Mouse (Mus musculus) right cerebral cortex, postnatal 25 days (tissue): ENCODE measurements around the gene Kat2a.

ENCODE experiments used
- DNase-seq: peaks from one replicate; pipeline ENCODE4 v3.0.0; 2022

Gene Kat2a

DNA sequence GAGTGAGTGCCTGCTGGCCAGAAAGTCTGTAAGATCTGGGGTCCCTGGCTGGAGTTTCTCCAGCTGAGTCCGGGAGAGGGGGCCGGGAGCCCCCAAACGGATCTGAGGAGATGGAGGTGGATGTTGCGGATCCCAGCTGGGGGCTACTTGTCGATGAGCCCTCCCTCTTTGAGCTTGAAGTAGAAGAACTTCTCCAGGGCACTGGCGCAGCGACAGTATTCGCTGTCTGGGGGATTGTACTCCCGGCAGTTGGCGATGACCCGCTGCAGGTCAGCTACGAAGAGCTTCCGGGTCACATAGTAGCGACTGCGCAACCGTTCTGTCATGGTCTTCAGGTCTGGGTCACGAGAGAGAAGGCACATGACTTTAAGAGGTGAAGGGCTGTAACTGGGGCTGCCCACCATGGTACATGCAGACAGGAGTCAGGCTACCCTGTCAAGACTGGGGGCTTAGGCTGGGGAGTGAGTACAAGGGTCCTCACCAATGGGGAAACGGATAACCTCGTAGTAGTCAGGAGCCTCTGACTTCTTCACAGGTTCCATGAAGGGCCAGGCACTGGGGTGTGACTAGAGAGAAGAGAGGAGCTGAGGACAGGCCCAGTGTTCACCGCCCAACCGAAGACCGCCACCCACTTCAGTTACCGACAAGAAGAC, 7.0 kb downstream of the Kat2a start:
- no peak for DNase-seq

DNA sequence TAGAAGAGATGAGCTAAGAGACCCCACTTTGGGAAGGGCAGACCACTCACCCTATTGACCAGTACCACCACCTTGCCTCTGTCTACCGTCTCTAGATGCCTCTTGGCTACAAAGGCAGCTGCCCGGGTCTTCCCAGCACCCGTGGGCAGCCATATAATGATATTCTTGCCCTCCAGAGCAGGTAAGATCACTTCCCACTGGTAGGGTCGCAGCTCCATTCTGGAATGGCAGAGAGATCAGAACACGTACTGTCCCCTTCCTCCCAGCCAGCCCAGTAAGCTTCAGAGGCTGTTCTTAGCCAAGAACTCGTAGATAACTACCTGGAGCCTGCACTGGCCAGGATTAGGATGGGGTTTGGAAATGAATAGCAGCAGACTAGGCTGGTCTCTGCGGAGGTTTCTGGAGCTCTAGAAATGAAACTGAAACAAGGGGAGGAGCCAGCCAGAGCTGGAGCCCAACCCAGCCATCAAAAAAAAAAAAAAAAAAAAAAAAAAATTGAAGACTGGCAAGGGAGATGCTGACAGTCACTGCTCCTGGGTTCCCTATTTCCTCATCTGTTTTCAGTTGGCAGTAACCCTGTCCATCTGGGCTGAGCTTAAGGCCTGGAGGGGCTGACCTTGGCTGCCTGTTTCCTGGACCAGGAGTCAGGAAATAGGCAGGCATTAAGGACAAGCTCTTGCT, 8.3 kb downstream of the Kat2a start, which contains the start of gene Dhx58:
TSS of gene Dhx58 (minus strand) at position 421 of the 681 bp plus-strand sequence.
- no peak for DNase-seq

DNA sequence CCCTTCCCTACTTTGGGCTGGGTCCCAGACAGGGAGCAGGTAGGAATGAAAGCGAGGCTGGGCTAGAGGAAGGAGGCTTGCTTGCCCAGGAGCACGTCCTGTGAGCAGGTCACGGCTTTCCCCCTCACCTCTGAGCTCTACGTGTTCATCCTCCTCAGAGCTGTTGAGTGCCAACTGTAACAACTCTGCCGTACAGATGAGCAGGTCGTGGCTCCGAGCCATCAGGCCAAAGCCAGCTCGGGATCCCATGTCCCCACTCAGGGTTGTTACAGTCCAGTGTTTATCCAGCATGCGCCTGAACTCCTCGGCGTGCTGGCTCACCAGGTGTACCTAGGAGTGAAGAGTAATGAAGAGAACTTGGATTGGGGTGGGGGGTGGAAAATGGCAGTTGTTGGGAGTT, 8.9 kb downstream of the Kat2a start:
- no peak for DNase-seq

DNA sequence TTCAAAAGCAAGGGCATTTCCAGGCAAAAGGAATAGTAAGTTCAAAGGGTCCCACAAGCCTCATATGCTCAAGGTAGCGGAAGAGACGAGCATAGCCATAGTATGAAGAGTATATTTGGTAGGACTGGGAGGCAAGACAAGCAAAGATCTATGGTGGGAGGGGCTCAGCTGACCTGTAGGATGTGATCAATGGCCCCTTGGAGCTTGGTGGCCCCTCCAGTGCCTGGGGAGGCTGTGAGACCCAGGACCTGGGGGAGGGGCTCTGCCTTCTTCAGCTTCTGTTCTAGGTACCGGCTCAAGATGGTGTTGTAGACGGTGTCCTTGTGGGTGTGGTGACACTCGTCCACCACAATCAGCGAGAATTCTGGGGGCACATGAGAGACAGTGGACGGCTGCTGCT, 9.4 kb downstream of the Kat2a start:
- no peak for DNase-seq

DNA sequence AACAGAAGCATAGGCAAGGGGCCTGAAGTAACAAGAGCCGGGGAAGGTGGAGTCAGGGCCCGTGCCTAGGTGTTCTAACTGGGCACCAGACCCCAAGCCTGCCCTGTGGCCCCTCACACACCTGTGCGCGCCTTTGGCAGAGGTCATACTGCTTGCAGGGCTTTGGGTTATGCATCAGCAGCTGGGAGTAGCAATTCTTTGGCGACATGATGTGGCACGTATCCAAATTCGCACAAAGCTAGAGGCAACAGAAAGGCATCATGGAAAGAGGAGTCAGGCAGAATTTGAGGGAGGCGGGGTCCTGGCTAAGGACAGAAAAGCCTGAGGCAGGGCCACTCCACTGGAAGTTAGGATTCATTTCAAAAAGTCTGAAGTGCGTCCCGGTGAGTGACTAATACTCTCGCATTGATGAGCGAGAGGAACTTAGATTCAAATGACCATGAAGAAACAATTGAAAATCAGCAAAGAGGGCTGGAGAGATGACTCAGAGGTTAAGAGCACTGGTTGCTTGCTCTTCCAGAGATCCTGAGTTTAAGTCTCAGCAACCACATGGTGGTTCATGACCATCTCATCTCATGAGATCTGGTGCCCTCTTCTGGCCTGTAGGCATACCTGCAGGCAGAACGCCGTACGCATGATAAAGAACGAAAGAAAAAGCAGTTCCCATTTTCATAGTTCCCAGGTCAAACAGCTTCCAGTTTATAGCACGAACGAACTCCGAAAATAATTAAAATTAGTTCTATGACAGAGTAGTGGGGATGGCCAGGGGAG, 10.0 kb downstream of the Kat2a start:
- peak; percentile 42 for DNase-seq

DNA sequence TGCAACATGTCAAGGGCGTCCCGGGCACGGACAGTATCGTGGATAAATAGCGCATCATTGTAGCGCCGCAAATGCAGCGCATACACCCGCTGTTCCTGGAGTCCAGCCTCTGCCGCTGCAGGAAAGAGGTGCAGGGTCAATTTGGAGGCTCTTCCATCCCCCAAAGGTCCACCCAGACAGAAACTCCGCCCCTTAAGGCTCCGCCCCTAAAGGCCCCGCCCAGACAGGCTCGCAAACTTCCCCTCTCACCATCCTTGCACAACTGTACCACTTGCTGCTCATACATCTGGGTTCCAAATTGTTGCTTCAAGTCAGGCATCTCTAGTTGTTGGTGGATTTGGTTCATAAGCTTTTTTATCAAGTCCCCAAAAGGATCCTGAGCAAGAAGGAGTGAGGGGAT, 11.0 kb downstream of the Kat2a start:
- no peak for DNase-seq

DNA sequence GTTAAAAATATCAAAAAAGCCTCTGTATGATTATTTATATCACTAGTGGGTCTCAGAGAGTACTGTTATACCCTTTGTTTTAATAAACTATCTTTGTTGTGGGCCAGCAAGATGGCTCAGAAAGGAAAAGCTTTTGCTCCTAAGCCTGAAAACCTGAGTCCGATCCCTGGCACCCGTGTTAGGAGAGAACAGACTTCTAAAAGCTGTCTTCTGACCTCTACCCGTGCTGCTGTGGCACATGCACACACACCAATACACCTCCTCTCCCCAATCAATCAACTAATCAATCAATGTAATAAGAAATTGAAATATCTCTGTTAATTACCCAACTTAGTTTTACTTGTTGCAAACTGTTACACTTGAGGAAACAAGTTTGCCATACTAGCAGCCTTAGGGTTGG, 11.6 kb downstream of the Kat2a start:
- DNase-seq, result no peak

DNA sequence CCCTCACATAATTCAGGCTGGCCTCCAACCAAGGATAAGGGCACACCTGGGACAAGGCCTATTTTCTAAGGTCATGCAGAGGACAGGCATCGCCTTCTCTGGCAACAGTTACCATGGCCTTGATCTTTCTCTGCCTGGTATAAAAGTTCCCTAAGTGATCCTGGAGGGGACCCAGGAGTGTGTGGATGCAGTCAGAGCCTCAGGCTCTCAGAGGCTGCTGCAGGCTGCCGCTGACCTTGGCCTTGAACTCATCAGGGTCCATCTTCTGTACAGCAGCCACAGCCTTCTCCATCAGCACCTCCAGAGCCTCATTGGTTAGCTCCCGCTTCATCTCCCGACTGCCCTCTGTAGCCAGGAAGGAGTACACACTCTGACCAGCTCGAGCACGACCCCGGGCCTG, 14.3 kb downstream of the Kat2a start:
- no peak for DNase-seq

DNA sequence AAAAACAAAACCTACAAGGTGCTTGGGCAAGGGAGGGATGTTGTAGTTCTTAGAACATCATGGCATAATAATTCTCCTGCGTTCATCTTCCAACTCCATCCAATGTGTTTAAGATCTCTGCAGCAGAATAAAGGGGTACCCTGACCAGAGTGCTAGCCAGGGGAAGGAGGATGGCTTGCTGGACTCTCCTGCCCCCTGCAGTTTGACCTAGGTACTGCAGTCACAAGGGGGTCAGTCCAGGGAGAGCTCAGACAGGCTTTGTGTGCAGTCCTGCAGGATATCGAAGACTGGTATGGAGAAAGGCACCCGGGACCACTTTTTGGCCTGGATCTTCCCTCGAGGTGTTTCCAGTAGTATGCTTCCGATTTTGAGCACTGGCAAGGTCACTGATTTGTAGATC, 17.3 kb downstream of the Kat2a start:
- DNase-seq, result peak; percentile 68

DNA sequence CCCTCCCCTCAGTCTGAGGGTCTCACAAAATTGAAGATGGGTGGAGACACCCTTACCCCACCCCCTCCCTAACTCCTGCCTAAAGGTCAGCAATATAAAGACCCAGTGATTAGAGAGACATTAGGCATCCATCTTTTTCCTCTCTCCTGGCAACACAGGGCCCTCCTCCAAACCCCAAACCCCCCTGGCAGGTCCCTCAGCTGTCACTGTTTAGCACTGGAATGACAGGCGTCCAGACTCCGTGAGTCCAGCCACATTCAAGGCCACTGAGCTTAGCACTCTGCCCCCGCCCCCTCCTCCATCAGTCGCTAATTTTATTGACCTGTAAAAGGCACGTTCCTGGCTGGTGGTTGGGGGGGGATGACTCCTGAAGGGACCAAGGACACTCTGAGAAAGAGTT, 19.1 kb downstream of the Kat2a start:
- no peak for DNase-seq

DNA sequence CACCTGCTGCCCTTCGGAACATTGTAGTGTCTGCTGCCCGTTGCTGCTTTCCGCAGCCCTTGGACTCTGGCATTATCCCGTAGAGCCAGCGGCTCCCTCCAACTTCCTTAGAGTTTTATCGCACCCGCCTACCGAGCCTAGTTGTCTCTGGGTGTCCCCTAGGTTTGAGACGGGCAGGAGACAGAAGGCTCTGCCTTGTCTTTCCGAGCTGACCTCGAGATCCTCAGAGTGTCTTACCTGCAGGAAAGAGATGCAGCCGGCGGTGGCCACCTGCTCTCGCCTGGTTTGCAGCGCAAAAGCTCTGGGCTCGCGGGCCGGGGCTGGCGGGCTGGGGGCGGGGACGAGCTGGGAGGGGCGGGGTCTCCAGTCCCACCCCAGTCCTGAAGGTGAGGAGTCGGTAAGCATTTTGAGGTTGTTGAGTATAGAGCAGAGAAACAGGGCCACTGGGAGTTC, 20.1 kb downstream of the Kat2a start, which contains the start of gene Zfp385c:
TSS of gene Zfp385c (minus strand) at position 292 of the 453 bp plus-strand sequence.
- DNase-seq, result no peak

DNA sequence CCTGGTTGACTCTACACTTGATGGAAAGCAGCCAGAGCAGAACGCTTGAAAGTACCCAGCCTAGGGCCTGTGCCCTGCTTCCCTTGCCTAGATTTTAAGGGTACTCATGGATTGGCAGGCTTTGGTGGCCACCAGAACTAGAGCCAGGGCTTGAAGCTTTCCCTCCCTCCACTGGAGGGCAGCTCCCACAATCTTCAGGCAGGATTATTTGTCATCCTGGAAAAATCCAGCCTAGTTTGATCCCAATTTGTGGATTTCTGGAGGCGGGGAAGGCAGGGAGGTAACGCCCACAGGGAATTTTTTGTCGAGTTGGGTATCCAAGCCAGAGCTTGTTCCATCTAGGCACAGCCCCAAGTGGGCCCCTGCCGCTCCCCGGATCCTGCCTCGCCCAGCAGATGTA, 21.9 kb downstream of the Kat2a start:
- DNase-seq, result no peak

DNA sequence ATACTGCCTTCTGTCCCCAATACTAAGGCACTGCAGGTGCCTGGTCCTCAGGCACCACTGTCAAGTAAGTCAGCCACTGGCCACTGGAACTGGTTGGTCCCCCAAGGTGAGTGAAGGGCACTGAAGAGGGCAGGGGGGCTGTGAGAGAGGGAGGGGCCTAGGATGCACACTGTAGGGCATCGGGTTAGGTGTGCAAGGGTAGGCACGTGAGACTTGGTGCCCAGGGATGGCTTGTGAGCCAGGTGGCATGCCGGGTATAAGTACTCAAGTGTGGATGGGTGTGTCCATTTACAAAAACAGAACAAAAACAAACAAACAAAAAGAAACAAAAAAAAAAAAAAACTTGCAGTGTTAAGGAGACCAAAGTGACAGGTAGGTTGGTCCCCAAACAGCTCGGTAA, 23.8 kb downstream of the Kat2a start:
- DNase-seq, result no peak

DNA sequence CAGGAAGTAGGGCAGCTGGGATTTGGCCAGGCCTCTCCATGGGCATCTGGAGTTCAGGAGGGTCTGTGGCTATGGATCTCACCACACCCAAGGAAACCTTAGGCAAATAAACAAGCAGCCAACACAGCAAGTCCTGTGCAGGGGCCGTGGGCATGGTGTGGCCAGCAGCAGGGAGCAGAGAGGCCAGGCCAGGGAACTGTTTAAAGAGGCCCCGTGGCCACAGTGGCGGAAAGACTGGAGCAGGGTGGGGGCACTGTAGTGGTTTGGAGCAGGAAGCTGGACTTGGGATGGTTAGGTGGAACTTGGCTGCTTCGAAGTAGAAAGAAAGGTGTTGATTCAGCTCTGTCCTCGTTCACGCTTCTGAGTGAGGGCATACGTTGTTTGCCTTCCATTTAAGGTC, 25.0 kb downstream of the Kat2a start:
- no peak for DNase-seq

DNA sequence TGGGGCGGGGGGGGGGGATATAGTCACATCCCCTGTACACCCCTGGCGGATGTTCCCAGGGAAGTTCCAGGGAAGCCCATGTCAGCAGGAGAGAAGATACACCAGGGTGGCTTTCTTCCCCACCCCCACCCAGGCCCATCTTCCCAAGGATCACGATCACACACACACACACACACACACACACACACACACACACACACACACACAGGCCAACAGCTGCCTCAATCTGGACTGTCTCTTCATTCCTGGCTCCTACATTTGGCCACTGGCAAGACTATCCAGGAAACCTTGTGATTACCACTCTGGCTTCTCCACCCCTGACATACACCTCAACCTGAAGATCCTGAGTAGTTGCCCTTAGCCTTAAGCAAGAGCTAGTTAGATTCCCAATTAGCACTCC, 26.9 kb downstream of the Kat2a start:
- no peak for DNase-seq

DNA sequence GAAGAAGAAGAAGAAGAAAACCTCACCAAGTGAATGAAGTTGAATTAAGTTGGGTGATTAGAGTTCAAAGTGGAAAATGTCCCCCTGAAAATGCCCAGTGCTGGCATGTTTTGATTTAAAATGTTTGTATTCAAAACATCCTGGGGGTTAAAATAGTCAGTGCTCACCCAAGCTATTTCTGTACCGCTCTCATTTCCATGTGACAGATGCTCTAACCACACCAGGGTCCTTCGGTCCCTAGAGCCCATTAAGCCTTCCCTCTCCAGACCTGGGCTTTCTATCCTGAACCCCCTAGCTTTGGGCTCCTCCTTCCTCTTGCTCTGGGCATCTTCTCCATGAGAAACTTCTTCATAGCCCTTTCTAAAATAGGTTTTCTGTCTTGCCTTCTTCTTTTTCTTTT, 28.2 kb downstream of the Kat2a start:
- no peak for DNase-seq

DNA sequence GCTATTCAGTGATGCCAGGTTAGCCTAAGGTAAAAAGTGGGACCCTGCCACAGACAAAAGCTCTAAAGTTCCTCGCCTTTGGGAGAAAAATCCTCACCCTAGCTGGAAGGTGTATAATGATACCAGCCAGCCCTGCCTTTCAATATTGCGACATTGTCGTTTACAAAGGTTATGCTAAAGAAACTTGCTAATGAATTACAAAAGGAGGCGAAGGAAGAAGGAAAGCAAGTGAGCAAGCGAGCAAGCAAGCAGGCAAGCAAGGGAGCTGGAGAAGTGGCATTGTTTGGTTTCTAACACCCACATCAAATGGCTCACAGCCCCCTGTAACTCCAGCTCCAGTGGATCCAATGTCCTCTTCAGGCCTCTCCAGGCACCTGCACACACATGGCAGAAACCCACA, 29.7 kb downstream of the Kat2a start:
- no peak for DNase-seq

DNA sequence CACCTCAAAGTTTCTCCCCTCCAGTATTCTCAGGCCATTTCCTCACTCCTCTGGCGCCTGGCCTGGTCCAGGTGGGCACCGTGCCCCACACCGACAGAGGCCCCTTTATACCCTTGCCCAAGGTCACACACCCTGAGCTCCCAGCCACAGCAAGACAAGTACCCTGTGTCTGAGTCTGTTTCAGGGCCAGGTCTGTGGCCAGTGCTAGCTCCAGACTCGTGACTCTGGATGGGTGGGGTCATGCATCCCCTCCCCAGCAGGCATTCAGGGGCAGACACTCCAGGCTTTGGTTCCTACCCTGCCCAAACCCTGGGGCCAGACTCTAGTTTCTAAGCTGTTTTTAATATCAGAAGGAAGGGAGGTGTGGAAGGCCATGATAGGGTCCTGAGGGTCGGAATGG, 30.4 kb downstream of the Kat2a start:
- no peak for DNase-seq

DNA sequence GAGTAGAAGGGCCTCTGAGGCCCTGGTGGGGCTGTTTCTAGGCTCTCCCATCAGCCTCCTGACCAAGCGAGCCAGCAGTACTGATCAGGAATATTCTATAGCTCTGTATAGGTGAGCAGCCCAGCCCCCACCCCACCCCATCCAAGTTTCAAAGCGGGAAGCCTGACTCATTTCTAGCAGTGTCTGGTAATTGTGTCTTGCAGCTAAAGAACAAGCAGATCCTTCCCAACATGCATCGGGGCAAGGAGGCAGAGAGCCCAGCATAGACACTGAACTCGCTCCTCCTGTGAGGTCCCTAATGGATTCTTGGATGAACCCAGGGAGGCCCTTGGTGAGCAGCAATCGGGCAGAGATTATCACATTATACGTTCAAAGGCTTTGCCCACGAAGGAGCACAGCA, 34.5 kb downstream of the Kat2a start:
- DNase-seq, result peak; percentile 14

DNA sequence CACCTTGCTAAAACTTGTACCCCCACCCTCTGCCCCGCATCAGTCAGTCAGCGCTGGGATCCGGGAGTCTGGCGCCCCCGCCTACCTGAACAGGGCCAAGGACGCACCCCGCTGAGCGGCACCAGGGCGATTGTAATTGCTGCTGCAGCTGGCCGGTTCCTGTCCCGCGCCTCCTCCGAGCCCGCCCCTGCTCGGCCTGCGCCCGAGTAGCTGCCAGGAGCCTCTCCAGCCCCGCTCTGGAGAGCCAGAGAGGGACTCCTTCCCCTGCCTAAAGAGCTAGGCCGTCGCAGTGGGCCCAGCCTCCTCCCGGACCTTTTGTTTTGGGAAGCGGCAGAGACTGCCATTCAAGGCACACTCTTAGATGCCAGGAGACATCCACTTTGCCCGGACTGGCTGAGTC, 39.1 kb downstream of the Kat2a start:
- no peak for DNase-seq

DNA sequence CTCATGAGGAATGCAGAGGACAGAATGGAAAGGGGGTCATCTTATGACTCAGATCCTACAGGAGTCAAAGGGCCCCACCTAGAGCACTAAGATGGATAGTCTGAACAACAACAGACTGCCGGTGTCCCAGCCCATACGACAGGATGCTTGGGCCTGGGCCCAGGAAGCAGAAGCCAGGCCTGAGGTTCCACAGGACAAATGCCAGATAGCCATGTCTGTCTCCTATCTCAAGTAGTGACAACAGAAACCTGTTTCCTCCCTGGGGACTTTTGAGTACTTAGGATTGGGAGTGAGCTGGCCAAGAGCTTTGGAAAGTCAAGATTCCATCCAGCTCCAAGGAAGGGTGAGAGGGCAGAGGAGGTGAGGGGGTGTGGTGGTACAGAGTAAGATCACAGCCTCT, 40.3 kb downstream of the Kat2a start:
- DNase-seq, result no peak

DNA sequence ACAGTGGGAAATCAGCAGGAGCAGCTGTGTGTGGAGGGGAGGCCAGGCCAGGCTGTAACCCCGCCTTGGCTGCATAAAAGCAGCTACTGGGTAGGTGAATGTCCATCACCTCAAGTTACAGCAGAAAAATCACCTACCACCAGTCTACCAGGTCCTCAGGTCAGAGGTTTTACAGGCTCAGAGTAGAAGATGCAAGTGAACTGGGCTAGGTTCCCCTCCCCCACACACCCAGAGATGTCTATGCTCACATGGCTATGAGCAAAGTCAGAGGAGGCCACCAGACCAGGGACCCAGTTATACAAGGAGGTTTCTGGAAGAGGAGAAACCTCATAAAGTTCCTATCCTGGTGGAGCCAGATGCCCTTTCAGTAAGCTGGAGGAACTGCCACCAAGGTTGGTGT, 41.2 kb downstream of the Kat2a start:
- DNase-seq, result no peak

DNA sequence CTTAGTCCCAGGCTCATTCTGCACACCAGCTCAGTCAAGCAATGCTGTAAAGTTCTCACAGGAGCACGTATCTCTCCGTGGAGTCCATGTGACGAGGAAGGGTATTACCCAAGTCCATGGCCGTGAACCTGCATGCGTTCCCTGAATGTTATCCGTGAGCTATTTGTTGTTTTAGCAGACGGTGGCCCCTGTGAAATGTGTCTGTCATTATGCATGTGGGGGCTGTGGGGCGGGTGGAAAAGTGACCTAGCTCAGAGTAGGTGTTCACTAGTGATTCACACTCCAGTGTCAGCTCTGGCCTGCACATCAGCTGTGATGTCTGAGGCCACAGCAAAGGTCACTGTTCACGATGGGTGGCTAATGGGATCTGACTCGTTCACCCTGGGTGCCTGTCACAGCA, 52.5 kb downstream of the Kat2a start:
- DNase-seq, result no peak

DNA sequence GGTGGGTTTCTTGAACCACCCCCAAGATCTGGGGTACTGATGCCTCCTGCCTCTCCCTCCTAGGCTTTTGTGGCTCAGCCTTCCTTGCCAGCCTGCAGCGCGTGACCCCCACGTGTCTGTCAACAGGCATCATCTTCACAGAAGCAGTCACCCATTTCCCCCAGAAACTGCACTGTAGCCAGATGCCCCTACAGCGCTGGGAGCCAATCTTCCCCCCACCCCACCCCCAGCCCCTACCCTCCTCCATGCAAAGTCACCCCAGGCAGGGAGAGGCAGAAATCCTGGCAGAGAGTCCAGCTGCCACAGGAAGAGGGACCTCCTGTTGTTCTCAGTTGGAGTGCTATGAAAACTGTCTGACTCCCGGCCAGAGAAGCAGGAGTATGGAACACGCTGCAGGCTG, 55.8 kb downstream of the Kat2a start:
- DNase-seq, result no peak
